Mouse (Mus musculus) c-Kit-negative CD71-positive TER-119-positive erythroid progenitor cells, embryonic 14.5 days (primary cell): ENCODE measurements around the gene Fubp3.
A peak's percentile ranks its signal among the peaks of the same experiment; 100 is the strongest.
"Not testable (repeated sequence)": the region's sequence is repeated elsewhere in the genome, so short reads cannot be mapped to it uniquely, and the experiment has no call there.

ENCODE experiments used
- DNase-seq: peaks from one replicate; pipeline ENCODE4 v3.0.0-alpha.2; 2013; ENCODE audit warnings: low read depth, low spot score

Fubp3 gene

GRCm38 (mm10) chr2:31572051-31572914 lies at the start of gene Fubp3:
Fubp3 (plus strand) TSS chr2:31572651.
- peak; percentile 5 for DNase-seq

GRCm38 (mm10) chr2:31524641-31525040 lies 47.8 kb upstream of the Fubp3 start:
- DNase-seq, result no peak

- no peak for DNase-seq
These were observed 46.7 kb upstream of the Fubp3 start for GRCm38 (mm10) chr2:31525778-31526177.

- DNase-seq, result no peak
These were observed 42.2 kb upstream of the Fubp3 start for GRCm38 (mm10) chr2:31530201-31530600.

- no peak for DNase-seq
These were observed 35.4 kb upstream of the Fubp3 start for GRCm38 (mm10) chr2:31537054-31537453.

- no peak for DNase-seq
These were observed 33.7 kb upstream of the Fubp3 start for GRCm38 (mm10) chr2:31538745-31539144.

- DNase-seq, result no peak
These were observed 30.9 kb upstream of the Fubp3 start for GRCm38 (mm10) chr2:31541581-31541980.

GRCm38 (mm10) chr2:31547726-31548125 lies 24.7 kb upstream of the Fubp3 start:
- no peak for DNase-seq

- no peak for DNase-seq
These were observed 21.9 kb upstream of the Fubp3 start for GRCm38 (mm10) chr2:31550503-31550902.

- DNase-seq, result not testable (repeated sequence)
These were observed 21.1 kb upstream of the Fubp3 start for GRCm38 (mm10) chr2:31551351-31551750.

- DNase-seq, result no peak
These were observed 20.5 kb upstream of the Fubp3 start for GRCm38 (mm10) chr2:31551971-31552370.

GRCm38 (mm10) chr2:31554619-31555018 lies 17.8 kb upstream of the Fubp3 start:
- no peak for DNase-seq

- DNase-seq, result peak; percentile 5
These were observed 624 bp downstream of the Fubp3 start for GRCm38 (mm10) chr2:31572915-31573635.

- DNase-seq, result no peak
These were observed 9.2 kb downstream of the Fubp3 start for GRCm38 (mm10) chr2:31581617-31582016.

- no peak for DNase-seq
These were observed 19.5 kb downstream of the Fubp3 start for GRCm38 (mm10) chr2:31591799-31592484.

- no peak for DNase-seq
These were observed 35.1 kb downstream of the Fubp3 start for GRCm38 (mm10) chr2:31607555-31607954.

GRCm38 (mm10) chr2:31609859-31610261 lies 37.4 kb downstream of the Fubp3 start:
- no peak for DNase-seq

GRCm38 (mm10) chr2:31610922-31611321 lies 38.5 kb downstream of the Fubp3 start:
- no peak for DNase-seq

- DNase-seq, result no peak
These were observed 38.9 kb downstream of the Fubp3 start for GRCm38 (mm10) chr2:31611400-31611799.

GRCm38 (mm10) chr2:31612627-31613026 lies 40.2 kb downstream of the Fubp3 start:
- no peak for DNase-seq

GRCm38 (mm10) chr2:31613781-31614180 lies 41.3 kb downstream of the Fubp3 start:
- no peak for DNase-seq

- no peak for DNase-seq
These were observed 46.2 kb downstream of the Fubp3 start for GRCm38 (mm10) chr2:31618484-31619161.
